Mouse (Mus musculus) lung, postnatal 25 days (tissue): ENCODE measurements at regions not wholly inside any gene's neighbourhood (a gene's known extent, or its start where the extent isn't known, plus 50 kb on each side); places are given as distances from the start of the nearest gene placed in this dataset.
A peak's percentile ranks its signal among the peaks of the same experiment; 100 is the strongest.

Experiments
- DNase-seq: peaks from one replicate; pipeline ENCODE4 v3.0.0; 2022; ENCODE audit warnings: low spot score

DNA sequence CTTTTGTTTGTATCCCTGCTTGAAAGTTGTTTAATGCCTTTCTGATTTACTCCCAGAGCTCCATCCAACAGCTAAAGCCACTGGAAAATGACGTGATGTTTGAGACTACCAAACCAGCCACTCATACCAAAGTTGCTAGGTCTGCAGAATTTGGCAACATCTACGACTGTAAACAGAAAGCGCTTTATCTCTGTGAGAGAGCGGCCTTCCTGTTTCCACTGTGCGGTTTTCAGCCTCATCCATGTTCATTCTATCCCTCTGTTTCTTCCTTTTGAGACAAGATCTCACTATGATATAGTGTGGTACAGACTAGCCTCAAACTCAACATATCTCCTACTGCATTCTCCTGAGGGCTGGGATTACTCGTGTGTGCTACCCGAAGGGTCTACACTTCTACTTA, 100.0 kb downstream of the Tmem30b start:
- no peak for DNase-seq

DNA sequence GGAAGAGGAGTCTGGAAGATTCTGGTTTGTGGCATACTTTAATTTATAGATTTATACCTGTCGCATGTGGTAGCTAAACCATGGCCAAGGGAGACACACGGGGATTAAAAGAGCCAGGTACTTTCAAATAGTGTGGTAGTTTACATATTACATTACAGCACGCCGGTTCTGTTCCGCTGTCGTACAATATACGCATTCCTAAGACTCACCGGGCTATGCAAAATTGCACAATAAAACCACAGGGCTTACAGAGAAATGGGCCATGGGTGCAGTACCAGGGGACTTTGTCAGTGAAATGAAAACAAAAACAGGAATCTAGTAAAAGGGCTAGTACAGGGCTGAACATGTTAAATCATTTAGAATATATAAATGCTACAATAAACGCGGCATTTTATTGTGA, 100.6 kb downstream of the Tmem30b start:
- peak; percentile 23 for DNase-seq

DNA sequence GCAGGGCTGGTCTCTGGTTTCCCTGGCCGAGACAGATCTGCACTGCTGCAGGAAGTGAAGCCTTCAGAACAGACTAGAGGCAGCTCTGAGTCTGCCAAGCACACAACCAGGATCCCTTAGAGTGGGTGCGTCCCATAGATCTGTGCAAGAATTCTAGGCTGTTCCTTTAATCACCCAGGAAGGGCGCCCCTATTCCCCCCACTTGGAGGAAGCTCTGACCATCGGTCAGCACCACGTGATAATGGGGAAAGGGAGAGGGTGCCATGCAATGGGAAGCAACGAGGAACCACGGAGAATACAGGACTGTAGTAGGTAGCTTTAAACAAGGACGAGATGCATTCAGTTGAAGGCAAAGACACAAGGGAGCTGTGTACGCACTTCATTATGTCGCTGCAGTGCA, 101.1 kb downstream of the Tmem30b start:
- DNase-seq: no peak

DNA sequence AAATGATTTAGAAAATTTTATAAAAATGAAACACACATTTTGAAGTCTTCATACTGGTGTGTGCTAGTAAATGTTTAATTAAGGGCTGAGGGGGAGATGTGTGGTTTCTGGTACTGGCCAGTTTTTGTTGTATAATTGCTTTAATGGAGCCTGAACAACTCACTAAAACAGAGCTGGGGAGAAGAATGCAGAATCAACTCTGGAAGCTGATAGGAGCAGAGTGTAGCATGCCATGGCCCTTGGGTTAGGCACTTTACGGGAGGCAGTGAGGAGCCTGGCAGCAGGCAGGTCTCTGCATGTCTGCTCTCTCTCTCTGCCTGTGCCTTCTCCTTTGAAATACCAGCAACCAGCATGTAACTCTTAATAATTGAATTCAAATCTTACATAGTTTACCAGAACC, 104.9 kb downstream of the Tmem30b start:
- no peak for DNase-seq

DNA sequence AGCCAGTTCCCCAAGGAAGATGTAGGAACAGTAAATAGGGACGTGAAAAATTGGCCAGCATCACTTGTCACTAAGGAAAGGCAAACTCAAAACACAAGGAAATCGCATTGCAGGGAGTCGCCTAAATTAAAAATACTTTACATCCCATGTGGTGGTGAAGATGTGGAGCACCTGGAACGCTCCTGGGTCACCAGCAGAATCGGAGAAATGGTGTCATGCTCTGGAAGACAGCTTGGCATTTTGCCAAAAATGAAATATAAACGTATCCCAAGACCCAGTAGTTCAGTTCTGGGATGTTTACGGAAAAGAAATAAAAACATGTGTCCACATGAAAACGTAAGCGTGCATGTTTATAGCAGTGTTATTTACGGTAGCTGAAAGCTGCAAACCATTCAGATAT, 111.5 kb downstream of the Tmem30b start:
- DNase-seq: no peak

DNA sequence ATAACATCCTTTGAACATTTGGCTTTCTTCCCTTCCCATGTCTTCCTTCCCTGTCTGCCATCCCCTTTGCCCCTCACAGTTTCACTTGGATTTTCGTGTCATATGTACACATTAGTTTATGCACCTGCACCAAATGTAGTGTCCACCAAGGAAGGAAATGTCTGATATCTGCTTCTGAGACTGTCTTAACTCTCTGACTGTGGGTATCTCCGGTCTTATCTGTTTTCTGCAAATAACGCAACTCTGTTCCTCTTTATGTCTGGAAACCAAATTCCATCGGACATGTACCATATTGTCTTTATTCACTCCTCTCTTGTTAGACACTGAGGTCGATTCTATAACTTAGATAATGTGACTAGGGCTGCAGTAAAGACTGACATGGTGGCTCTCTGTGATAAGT, 113.6 kb downstream of the Tmem30b start:
- no peak for DNase-seq

DNA sequence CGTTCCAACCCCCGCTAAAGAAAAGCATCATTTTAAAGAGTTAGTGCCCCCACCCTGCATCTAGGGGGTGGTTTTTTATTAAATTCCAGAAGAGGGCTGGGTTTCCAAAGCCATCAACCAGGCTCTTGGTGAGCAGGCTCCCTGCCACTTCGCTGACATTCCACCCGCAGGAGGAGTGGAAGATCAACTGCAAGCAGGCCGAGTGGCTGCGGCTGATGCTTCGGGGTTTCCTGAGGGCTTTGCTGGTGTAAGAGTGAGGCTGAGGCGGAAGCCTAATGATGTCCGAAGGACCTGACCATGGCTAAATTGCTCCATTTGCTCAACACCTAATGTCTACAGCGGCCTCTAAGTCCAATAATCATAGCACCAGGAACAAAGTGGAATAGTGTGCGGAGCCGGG, 118.0 kb downstream of the Tmem30b start:
- no peak for DNase-seq

DNA sequence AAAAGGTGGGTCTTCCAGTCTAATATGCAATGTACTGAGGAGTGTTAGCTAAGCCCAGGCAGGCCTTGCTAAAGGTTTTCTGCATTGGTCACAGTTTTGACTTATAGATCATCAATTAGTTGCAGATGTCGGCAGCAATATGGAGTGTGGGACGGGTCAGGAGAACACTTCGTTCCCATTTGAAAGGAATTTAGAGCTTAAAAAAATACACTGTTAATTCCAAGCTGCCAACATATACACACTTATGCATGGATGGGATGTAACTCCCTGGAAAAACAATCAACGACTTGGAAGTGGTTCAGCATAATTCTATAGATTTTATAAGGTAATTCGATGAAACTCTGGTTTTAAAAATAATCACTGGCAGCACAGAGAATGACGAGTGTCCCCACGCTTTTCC, 121.4 kb downstream of the Tmem30b start:
- DNase-seq: no peak

DNA sequence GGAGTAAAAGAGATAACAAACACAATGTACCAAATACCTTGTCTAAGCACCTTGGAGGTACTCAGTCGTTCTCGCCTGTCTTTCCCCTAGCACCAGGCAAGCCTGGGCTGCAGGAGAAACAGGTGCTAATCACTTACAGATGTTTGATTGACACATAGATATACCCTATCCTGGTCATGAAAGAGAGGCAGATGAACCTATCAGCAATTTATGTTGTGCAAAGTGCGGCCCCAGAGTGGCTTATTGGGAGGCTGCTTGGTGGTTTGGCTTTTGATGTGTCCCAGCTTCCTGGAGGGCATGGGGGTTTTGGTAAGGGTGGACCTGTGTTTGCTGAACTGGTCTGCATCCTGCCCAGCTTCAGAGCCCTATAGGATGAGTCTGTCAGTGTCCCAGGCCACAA, 129.1 kb downstream of the Tmem30b start:
- DNase-seq: no peak

DNA sequence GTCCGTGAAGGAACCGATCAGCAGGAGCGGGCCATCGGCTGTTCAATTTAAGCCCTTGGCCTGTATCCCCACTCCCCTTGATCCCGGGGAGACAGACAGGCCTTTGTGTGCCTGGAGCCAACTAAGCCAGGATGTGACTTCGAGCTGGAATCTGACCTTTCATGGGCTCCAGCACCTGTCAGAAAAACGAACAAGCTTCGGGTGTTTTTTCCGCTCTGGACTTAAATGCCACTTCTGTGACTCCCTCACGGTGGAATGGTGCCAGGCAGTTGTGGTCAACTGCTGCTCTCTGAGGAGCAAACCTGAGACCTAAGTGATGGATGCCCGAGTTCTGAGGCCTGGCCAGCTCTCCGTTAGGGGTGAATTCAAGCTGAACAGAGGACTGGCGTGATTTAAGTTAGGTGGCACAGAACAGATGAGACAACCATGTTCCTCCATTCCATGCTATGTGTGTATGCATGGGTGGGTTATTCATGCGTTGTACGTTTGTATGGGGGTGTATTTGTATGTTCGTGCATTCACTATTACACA, 129.8 kb downstream of the Tmem30b start:
- DNase-seq: no peak

DNA sequence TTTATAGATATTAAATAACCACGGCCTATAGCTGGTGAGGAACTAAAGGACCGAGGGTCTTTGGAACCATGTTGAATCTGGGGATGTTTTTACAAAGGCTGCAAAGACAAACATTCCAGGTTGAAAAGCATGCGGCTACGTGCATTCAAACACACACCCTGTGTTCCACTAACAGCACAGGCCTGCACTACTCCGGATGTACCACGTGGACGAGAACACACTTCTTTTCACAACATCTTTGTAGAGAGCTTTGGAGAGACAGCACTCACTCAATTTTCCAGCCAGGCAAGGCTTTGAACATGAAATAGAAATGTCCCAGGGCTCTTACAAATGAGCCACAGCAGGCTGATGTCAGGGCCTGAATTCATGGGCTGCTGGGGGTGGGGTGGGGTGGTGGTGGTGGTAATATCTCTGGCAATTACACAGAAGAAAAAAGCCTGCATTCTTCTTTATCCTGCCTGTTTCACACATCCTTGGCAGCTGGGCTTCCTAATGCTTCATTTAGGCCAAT, 129.3 kb downstream of the Slc38a6 start:
- DNase-seq: no peak

DNA sequence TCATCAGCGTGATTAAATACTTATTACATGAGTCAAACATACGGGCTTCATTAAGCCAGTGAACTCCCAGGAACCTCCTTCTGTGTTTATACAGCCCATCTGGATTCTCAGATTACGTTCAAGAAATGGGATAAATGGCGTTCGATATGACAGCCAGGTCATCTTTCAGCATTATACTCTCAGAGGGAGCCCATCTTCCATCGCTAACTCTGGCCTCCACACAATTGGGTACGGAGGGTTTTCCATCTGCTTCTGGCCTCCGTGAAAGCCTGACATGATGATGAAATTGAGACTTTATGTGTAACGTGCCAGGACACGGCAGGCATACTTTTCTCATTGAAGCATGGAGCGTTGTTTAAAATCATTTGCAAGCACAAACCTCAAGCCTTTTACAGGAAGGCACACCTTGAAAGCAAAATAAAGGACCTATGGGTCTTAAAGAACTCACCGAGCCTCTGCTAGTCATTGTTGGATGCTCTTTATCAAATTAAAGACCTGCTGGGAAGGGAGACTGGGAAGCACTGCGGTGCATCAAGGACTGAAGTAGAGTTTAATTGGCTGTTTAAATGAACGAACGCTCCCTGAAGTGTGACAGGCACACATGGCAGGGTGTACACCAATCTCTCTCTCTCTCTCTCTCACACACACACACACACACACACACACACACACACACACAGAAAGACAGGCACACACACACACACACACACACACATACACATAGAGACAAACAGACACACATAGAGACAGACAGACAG, 127.0 kb downstream of the Slc38a6 start:
- no peak for DNase-seq

DNA sequence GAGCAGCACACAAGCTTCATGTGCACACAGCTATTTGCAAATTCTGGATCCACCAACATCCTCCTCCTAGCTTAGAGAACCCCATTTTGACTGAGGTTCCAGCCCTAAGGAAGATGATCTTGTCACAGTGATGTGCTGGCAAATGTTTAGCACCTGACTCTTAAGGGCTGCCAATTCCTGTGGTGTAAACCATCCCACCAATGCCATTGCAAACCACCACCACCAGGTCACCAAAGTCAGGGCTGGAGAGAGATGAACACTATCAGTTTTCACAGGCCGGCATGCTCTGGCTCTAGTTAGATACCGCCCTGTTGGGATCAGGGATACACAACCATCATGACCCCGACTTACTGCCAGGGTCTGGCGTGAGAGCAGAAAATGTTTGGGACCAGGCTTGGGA, 125.9 kb downstream of the Slc38a6 start:
- DNase-seq: no peak

DNA sequence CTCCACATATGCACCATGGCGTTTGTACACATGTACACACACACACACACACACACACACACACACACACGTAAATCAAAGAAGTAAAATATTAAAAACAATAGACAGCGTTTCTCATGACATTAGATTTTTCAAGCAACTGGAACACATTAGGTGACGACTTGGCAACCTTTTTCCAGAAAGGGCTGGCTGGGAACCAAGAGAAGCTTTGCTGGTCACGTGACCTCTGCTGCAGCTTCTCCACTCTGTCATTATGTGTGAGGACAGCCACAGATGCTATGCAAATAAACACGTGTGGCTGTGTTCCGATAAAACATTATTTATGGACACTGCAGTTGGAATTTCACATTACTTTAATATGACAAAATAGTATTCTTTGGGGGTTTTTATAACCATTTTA, 124.3 kb downstream of the Slc38a6 start:
- no peak for DNase-seq

DNA sequence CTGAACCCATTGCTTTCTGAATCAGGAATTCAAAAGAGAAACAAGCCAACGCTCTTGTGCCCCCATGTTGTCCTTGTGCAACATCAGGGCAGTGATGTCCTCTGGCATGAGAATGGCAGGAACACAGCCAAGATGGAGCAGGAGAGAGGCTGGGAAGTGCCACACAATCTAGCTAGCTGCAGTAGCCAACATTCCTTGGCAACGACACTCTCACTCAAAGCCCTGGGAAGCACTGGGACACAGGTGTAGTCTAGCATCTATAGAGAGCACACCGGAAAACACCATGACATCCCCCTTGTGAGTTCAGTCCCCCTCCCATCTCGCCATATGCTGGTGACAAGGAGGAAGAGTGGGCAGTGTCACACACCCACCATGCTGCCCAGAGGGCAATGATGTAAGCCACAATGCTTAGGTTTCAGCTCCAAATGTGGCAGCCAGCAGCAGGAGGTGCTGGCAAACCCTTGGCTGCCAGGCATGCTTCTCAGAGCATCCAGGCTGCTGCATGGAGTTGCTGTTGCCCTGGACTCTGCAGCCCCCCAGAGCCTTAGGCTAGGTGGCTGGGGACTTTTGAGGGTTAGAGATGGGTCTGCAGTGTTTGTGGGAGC, 123.0 kb downstream of the Slc38a6 start:
- DNase-seq: no peak

DNA sequence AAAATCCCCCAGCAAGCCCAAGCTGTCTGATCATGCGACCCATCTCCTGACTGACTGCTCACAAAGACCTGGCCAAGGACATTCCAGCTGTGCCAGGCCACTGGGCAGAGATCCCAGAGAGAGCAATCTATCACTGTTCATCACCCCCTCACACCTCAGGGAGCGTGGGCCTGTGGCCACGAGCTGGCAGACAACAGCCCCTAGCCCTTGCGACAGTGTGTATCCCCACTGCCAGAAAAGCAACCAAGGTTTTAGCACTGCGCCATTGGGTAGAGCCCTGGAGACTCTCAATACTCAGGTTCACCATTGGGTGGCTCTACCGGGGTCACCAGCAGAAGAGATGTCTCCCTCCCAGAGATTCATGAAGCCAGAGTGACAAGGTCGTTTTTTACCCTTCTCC, 122.0 kb downstream of the Slc38a6 start:
- no peak for DNase-seq

DNA sequence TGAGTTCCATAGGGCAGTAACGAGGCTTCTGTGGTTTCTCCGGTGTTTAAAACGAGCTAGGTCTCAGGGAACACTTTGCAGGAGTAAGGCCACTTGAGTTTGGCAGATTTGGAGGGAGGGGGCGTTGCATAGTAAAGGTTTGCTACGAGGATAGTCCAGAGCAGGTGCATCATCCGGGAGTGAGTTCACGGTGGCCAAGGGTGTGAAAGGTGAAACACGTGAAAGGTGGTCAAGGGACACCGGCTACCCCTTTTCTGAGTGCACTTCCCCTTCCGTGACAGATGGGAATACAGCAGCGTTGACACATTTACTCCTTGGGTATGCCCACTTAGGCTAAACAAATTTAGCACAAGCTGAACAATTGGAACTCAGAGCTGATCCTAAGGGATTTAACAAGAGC, 121.6 kb downstream of the Slc38a6 start:
- no peak for DNase-seq

DNA sequence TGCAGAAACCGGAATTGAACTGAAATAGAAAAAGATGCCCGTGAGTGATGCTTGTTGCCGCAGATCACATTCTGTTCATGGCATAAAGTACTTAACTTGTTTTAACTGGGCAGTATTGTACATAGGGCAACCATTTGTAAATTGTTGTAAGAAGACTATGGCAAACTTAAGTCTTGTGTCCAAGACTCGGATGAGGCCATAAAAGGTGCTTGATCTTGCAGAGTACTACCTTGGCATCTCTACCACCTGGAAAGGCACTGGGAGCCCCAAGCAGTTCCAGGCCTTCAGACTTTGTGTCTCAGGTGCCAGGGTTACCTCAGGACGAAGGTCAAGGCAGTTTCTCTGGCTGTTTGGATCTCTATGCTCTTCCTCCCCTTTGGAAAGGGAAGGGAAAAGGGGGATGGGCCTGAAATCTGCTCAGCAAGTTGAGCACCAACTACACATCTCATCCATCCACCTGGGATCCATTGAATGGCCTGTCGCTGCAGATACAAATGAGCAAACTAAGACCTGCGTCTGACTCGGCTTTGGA, 120.0 kb downstream of the Slc38a6 start:
- DNase-seq: no peak

DNA sequence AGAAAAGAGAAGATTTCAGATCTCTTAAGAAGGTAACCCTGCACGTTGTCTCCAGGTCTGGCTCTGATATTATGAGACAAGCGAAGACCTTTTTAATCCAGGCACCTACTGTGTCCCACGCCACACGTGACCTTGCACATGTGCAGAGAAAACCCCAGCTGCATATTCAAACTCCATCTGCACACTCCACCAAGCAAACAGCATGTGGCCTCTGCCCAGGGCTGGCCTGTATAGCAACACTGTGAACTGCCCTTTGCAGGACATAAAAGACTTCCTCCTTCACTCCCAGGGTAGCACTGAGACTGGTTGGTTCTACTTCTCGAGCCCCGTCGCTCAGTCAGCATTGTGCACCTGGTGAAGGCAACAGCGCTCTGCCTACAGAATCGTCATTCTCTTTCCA, 119.0 kb downstream of the Slc38a6 start:
- DNase-seq: no peak

DNA sequence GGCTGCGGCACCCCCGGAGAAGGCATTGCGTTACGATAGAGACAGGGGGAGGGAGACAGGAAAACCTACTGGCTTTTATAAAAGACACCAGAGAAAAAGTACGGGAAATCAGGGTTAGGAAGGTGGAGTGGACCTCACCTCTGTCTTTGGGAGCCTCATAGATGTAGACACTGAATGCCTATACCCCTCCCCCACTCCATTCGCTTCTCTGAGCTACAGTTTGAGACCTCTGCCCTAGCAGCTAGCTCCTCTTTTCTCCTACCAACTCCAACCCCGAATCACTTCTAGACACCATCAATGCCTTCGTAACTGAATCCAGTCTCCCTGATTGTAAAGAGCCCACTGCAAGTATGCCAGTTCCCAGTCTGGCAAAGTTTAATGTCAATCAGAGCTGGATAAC, 118.5 kb downstream of the Slc38a6 start:
- DNase-seq: no peak

DNA sequence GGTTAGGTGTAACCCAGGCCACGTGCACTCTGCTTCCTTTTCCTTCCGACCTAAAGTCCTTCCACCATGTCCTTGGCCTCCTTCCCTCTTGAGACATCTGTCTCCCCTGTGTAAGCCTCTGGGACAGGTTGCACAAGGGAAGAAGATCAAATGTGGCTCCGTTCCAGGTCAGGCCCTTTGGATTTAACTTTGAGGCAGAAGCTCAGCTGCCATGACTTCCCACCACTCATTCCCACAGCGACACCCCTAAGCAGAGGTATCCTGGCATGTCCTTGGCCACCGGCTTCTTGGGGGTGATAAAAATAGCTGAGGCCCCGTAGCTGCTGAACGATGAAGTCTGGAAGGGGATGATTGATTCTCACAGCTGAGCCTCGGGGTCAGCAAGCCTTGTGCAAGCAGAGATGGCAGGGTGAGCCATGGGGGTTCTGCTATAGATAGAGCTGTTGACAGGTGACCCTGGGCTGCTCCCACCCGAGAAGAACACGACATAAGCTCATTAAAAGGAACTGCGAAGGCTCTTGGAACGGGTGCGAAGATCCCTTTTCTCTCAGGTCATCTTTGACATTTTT, 117.4 kb downstream of the Slc38a6 start:
- no peak for DNase-seq
